In the genomic region with DNA sequence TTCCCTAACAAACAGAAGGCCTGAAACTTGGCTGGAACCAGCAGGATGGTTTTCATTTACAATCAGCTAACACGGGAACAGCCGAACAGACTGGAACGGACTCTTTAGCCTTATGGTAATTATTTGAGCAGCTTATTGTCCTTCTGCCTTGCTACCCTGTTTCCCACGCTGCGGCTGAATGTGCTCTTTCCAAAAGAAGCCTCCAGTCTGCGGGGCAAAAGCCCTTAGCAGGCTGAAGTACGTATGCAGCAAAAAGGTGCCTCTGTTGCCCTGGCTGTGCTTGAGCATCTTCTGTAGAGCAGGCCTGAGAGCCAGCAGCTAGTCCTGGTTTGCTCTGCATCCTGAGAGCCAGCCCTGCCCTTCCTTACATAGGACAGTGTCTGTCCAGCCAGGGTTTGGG, we compare ENCODE assay signal across 9 mouse cellular contexts.
DNase-seq lines count a peak whose midpoint lies in the region; ATAC-seq and TF ChIP-seq lines count a peak whose summit lies in the region.
"Had no signal": no experiment of that assay in that cellular context is flagged by ENCODE, and none has a peak within 500 bp of the region (broad histone marks: within the 10 kb centered on the region; RNA-seq: fewer than 3 reads in every experiment).

No protein-coding gene starts in this region.

- peak overlapping the region; percentile 75 for H3K27ac ChIP-seq in forebrain, embryonic 15.5 days (replicated peaks)
- H3K27ac ChIP-seq in limb, embryonic 14.5 days (replicated peaks; ENCODE audit: low read depth, low read length) = no peak overlapping the region
- H3K27ac ChIP-seq in stomach, postnatal 0 days (replicated peaks) = no peak overlapping the region
- no peak overlapping the region for H3K27ac ChIP-seq in heart, embryonic 11.5 days (ENCODE audit: low read depth, low read length)
- H3K27ac ChIP-seq: embryonic facial prominence, embryonic 15.5 days had no signal

- ATAC-seq in forebrain, embryonic 15.5 days (replicated peaks) = peak; percentile 69
- ATAC-seq in limb, embryonic 14.5 days (ENCODE audit: low FRiP score, low read depth) = no peak
- no peak for ATAC-seq in stomach, postnatal 0 days (ENCODE audit: low FRiP score, low TSS enrichment)
- ATAC-seq in heart, embryonic 11.5 days (replicated peaks; ENCODE audit: insufficient number of reproducible peaks, low FRiP score, low TSS enrichment) = no peak

- WGBS in forebrain, embryonic 15.5 days = 4% methylated on average over 7 of the region's 7 CpGs
- 36% methylated on average over 7 of the region's 7 CpGs for WGBS in limb, embryonic 14.5 days
- WGBS in stomach, postnatal 0 days = 74% methylated on average over 7 of the region's 7 CpGs
- WGBS in heart, embryonic 11.5 days (ENCODE audit: insufficient replicate concordance) = 75% methylated on average over 7 of the region's 7 CpGs

- peak; percentile 1 for DNase-seq in ovary, postnatal 36 days (ENCODE audit: low spot score)
- DNase-seq in ovary, postnatal 14 days (ENCODE audit: low spot score) = no peak
- DNase-seq in limb, embryonic 14.5 days (ENCODE audit: low spot score) = no peak
- DNase-seq in stomach, postnatal 0 days (ENCODE audit: low spot score) = peak; percentile 3
- no peak for DNase-seq in frontal cortex, postnatal 36 days (ENCODE audit: low spot score in 2 of 2)
- DNase-seq: lung, embryonic 14.5 days had no signal

- TF ChIP-seq EP300 in stomach, postnatal 0 days (optimal IDR thresholded peaks at IDR 0.05) = no peak

- H3K36me3 ChIP-seq in forebrain, embryonic 15.5 days = no peaks in the 10 kb centered on the region
- H3K36me3 ChIP-seq in limb, embryonic 14.5 days (ENCODE audit: control insufficient read depth, insufficient read depth, low read length) = no peaks in the 10 kb centered on the region
- no peaks in the 10 kb centered on the region for H3K36me3 ChIP-seq in stomach, postnatal 0 days (ENCODE audit: control insufficient read depth, insufficient read depth, low read length)
- no peaks in the 10 kb centered on the region for H3K36me3 ChIP-seq in heart, embryonic 11.5 days (ENCODE audit: control insufficient read depth, insufficient read depth, low read length)
- H3K36me3 ChIP-seq: embryonic facial prominence, embryonic 15.5 days had no signal

- H3K4me3 ChIP-seq in forebrain, embryonic 15.5 days = no peak overlapping the region
- no peak overlapping the region for H3K4me3 ChIP-seq in limb, embryonic 14.5 days (replicated peaks; ENCODE audit: low read length)
- no peak overlapping the region for H3K4me3 ChIP-seq in stomach, postnatal 0 days (ENCODE audit: low read depth, low read length)
- no peak overlapping the region for H3K4me3 ChIP-seq in heart, embryonic 11.5 days (ENCODE audit: low read depth, low read length)
- H3K4me3 ChIP-seq: embryonic facial prominence, embryonic 15.5 days had no signal

- no peak overlapping the region for H3K4me2 ChIP-seq in forebrain, embryonic 15.5 days (replicated peaks)
- no peak overlapping the region for H3K4me2 ChIP-seq in limb, embryonic 14.5 days (replicated peaks; ENCODE audit: low read depth, low read length, severe bottlenecking)
- no peak overlapping the region for H3K4me2 ChIP-seq in stomach, postnatal 0 days (replicated peaks; ENCODE audit: low read depth)
- no peak overlapping the region for H3K4me2 ChIP-seq in heart, embryonic 11.5 days
- H3K4me2 ChIP-seq: embryonic facial prominence, embryonic 15.5 days; lung, embryonic 14.5 days had no signal

- no peaks in the 10 kb centered on the region for H3K27me3 ChIP-seq in forebrain, embryonic 15.5 days
- no peaks in the 10 kb centered on the region for H3K27me3 ChIP-seq in limb, embryonic 14.5 days (ENCODE audit: control insufficient read depth, insufficient read depth, low read length)
- H3K27me3 ChIP-seq in stomach, postnatal 0 days (ENCODE audit: control insufficient read depth, insufficient read depth, low read length) = no peaks in the 10 kb centered on the region
- no peaks in the 10 kb centered on the region for H3K27me3 ChIP-seq in heart, embryonic 11.5 days (ENCODE audit: control insufficient read depth, insufficient read depth, low read length)
- H3K27me3 ChIP-seq: embryonic facial prominence, embryonic 15.5 days had no signal

- H3K9me3 ChIP-seq in forebrain, embryonic 15.5 days = no peaks in the 10 kb centered on the region
- no peaks in the 10 kb centered on the region for H3K9me3 ChIP-seq in limb, embryonic 14.5 days (ENCODE audit: control insufficient read depth, low read length)
- H3K9me3 ChIP-seq in stomach, postnatal 0 days (ENCODE audit: control insufficient read depth, low read length) = no peaks in the 10 kb centered on the region
- H3K9me3 ChIP-seq in heart, embryonic 11.5 days (replicated peaks; ENCODE audit: control insufficient read depth, low read length) = no peaks in the 10 kb centered on the region
- H3K9me3 ChIP-seq: embryonic facial prominence, embryonic 15.5 days had no signal

- peaks cover 24% of the 10 kb centered on the region for H3K4me1 ChIP-seq in forebrain, embryonic 15.5 days
- no peaks in the 10 kb centered on the region for H3K4me1 ChIP-seq in limb, embryonic 14.5 days (ENCODE audit: control insufficient read depth, insufficient read depth, low read length)
- H3K4me1 ChIP-seq in stomach, postnatal 0 days (replicated peaks; ENCODE audit: control insufficient read depth, insufficient read depth) = no peaks in the 10 kb centered on the region
- no peaks in the 10 kb centered on the region for H3K4me1 ChIP-seq in heart, embryonic 11.5 days (ENCODE audit: control insufficient read depth, insufficient read depth, low read length)

- no peak for TF ChIP-seq POLR2A in limb, embryonic 14.5 days (IDR thresholded peaks at IDR 0.05; ENCODE audit: borderline replicate concordance, extremely low read depth, insufficient read depth, insufficient read length)

- H3K9ac ChIP-seq in forebrain, embryonic 15.5 days (replicated peaks) = no peak overlapping the region
- 0 out of 2 replicates have a peak overlapping the region, but pooled peaks have one; percentile 21 for H3K9ac ChIP-seq in limb, embryonic 14.5 days (ENCODE audit: low read depth, low read length, severe bottlenecking)
- no peak overlapping the region for H3K9ac ChIP-seq in stomach, postnatal 0 days (ENCODE audit: low read length)
- H3K9ac ChIP-seq in heart, embryonic 11.5 days (ENCODE audit: low read depth, low read length) = no peak overlapping the region
- H3K9ac ChIP-seq: embryonic facial prominence, embryonic 15.5 days; lung, embryonic 14.5 days had no signal

- no peak for TF ChIP-seq CTCF in stomach, postnatal 0 days (IDR thresholded peaks at IDR 0.05; ENCODE audit: low read depth)

Comparison
In these comparisons a context has a peak if more than half of its experiments do, and no peak if none do; other contexts are left out.
1. DNase-seq: peak in ovary, postnatal 36 days (single experiment) and stomach, postnatal 0 days (single experiment); none in ovary, postnatal 14 days (single experiment), limb, embryonic 14.5 days (single experiment) and frontal cortex, postnatal 36 days (0 of 2).